Mouse (Mus musculus) heart, adult 9 months (tissue): ENCODE data around the gene Olfr308.
"Not testable (repeated sequence)": the region's sequence is repeated elsewhere in the genome, so short reads cannot be mapped to it uniquely, and the experiment has no call there.

ENCODE experiments used
- DNase-seq, 2 experiments: peaks; one replicate each; pipeline ENCODE4 v3.0.0; 2022; ENCODE audit warnings: low spot score in 2 of 2

Gene Olfr308

GRCm38 (mm10) chr7:86325530-86325929 lies at the start of gene Olfr308:
Olfr308 (minus strand) TSS chr7:86325630.
- no peak for DNase-seq

- no peak for DNase-seq
These were observed 41.4 kb upstream of the Olfr308 start, which contains the start of gene Olfr305 for GRCm38 (mm10) chr7:86366828-86367227. Olfr305 (minus strand) TSS chr7:86366928.

GRCm38 (mm10) chr7:86346296-86346695 lies 20.9 kb upstream of the Olfr308 start:
- not testable (repeated sequence) for DNase-seq

GRCm38 (mm10) chr7:86344253-86344652 lies 18.8 kb upstream of the Olfr308 start:
- no peak for DNase-seq

- DNase-seq: no peak
These were observed 17.6 kb upstream of the Olfr308 start for GRCm38 (mm10) chr7:86342881-86343565.

GRCm38 (mm10) chr7:86337486-86337885 lies 12.1 kb upstream of the Olfr308 start, which contains the start of gene Olfr307:
Olfr307 (minus strand) TSS chr7:86337586.
- DNase-seq: no peak

GRCm38 (mm10) chr7:86321323-86321722 lies 4.1 kb downstream of the Olfr308 start:
- DNase-seq: no peak

- no peak for DNase-seq
These were observed 11.8 kb downstream of the Olfr308 start, which contains the start of gene Olfr309 for GRCm38 (mm10) chr7:86313608-86314007. Olfr309 (minus strand) TSS chr7:86313708.

GRCm38 (mm10) chr7:86277072-86277471 lies 48.4 kb downstream of the Olfr308 start, which contains the start of gene Olfr310:
Olfr310 (minus strand) TSS chr7:86277172.
- no peak for DNase-seq
